Mouse (Mus musculus) heart, postnatal 4 days (tissue): Measurements from ENCODE around the gene Plekhj1. TPM values are rescaled to one million over a fixed set of nuclear protein-coding genes. Genes with fewer than 3 reads are reported as not detected.

ENCODE experiments used
- DNase-seq: peaks from one replicate; pipeline ENCODE4 v3.0.0; 2021
- microRNA-seq, 2 experiments: library from miRNA; unstranded; fragments of <30 nt; microRNA quantifications; one replicate each; pipeline ENCODE4 v1.2.0; 2021 to 2022
- total RNA-seq, 2 experiments: library from RNA; stranded (reverse); gene quantifications; 2 replicates each; pipeline ENCODE4 v1.2.3; 2021

Plekhj1 gene
- total RNA-seq, 2 experiments from 2014 or later, result 36.2 to 37.1 TPM

DNA sequence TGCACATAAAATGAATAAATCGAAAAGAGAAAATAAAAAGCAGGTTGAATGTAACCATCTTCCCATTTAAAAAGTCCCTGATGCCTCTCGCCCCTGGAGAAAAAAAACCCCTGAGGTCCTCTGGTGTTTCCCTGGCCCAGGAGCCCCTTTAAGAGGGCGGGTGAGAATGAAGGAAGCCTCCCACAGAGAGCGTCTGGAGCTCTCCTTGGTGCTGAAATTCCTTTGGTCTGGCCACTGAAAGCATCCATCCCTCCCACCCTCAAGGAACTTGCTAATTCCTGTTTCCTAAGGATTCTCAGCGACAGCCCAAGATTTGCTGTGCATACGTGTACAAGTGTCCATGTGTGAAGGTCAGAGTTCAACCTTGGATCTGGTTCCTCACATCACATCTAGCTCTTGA is 49.8 kb downstream of the Plekhj1 start:
- peak; percentile 83 for DNase-seq

DNA sequence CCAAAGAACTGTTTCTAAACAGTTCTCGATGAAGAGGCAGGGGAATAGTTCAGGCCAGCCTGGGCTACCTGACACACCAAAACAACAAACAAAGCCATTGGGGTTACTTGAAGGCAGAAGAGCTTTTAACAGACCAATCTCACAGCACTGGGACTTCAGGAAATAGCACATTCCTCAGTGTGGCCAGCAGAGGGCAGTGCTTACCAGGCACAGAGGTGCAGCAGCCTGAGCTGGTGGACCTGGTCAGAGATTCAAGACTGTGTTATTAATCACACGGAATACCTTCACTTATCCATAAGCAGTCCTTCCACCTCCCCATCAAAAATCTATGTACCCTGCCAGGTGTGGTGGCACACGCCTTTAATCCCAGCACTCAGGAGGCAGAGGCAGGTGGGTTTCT is 51.0 kb downstream of the Plekhj1 start:
- DNase-seq, result peak; percentile 88

Small RNA genes lying within 50 kb of the gene (microRNA-seq; reads per million reads assigned to microRNA genes)
- 4.1 to 5.3 reads per million in 2 experiments for gene Mir1982

Other genes starting within 250 kb of the Plekhj1 start
- gene Rexo1, start 237.1 kb downstream of the Plekhj1 start, total RNA-seq, result 10 to 100 TPM; 22.4 to 26.2 TPM
- 10 to 100 TPM in 1 of 2 experiments, 1 to 10 TPM in 1; 9.6 to 10.4 TPM for gene Klf16, start 221.3 kb downstream of the Plekhj1 start, total RNA-seq
- 10 to 100 TPM; 93.6 to 95.0 TPM for gene Abhd17a, start 208.3 kb downstream of the Plekhj1 start, total RNA-seq
- 10 to 100 TPM; 27.0 to 30.4 TPM for gene Scamp4, start 195.8 kb downstream of the Plekhj1 start, total RNA-seq
- gene Adat3, start 195.7 kb downstream of the Plekhj1 start, total RNA-seq, result 1 to 10 TPM; 2.6 to 2.9 TPM
- 1 to 10 TPM in 1 of 2 experiments, under 1 TPM in 1; 0.79 to 1.2 TPM for gene Gm49322, start 192.6 kb downstream of the Plekhj1 start, total RNA-seq
- 100 to 1,000 TPM; 142 to 162 TPM for gene Csnk1g2, start 175.8 kb downstream of the Plekhj1 start, total RNA-seq
- gene Btbd2, start 141.6 kb downstream of the Plekhj1 start, total RNA-seq, result 10 to 100 TPM; 42.2 to 42.4 TPM
- gene Mknk2, start 120.5 kb downstream of the Plekhj1 start, total RNA-seq, result 100 to 1,000 TPM; 105 TPM
- 10 to 100 TPM; 12.5 to 13.0 TPM for gene Mob3a, start 96.6 kb downstream of the Plekhj1 start, total RNA-seq
- gene Izumo4, start 96.4 kb downstream of the Plekhj1 start, total RNA-seq, result 1 to 10 TPM; 3.2 to 4.6 TPM
- 10 to 100 TPM; 47.8 to 53.8 TPM for gene Ap3d1, start 56.4 kb downstream of the Plekhj1 start, total RNA-seq
- 10 to 100 TPM; 75.6 to 76.8 TPM for gene Dot1l, start 43.4 kb downstream of the Plekhj1 start, total RNA-seq
- gene Sf3a2, start 428 bp downstream of the Plekhj1 start, total RNA-seq, result 10 to 100 TPM; 46.0 to 51.7 TPM
- 1 to 10 TPM in 1 of 2 experiments, under 1 TPM in 1; 0.61 to 1.0 TPM for gene Amh, start 6.6 kb upstream of the Plekhj1 start, total RNA-seq
- gene Jsrp1, start 14.9 kb upstream of the Plekhj1 start, total RNA-seq, result 1 to 10 TPM in 1 of 2 experiments, under 1 TPM in 1; 0.62 to 1.6 TPM
- 1,000 to 10,000 TPM; 1,002 to 1,049 TPM for gene Oaz1, start 28.0 kb upstream of the Plekhj1 start, total RNA-seq
- gene Lingo3, start 45.4 kb upstream of the Plekhj1 start, total RNA-seq, result 1 to 10 TPM; 1.8 to 2.5 TPM
- 10 to 100 TPM; 29.9 to 35.0 TPM for gene Lsm7, start 56.6 kb upstream of the Plekhj1 start, total RNA-seq
- 10 to 100 TPM; 23.4 to 24.8 TPM for gene Sppl2b, start 56.6 kb upstream of the Plekhj1 start, total RNA-seq
- gene Tmprss9, start 73.2 kb upstream of the Plekhj1 start, total RNA-seq, result not detected
- 100 to 1,000 TPM; 162 to 169 TPM for gene Timm13, start 102.3 kb upstream of the Plekhj1 start, total RNA-seq
- gene Lmnb2, start 119.6 kb upstream of the Plekhj1 start, total RNA-seq, result 10 to 100 TPM; 15.5 to 17.2 TPM
- gene Gadd45b, start 131.4 kb upstream of the Plekhj1 start, total RNA-seq, result 1 to 10 TPM; 6.4 to 9.5 TPM
- gene Gng7, start 216.3 kb upstream of the Plekhj1 start, total RNA-seq, result under 1 TPM; 0.38 to 0.47 TPM
- gene Diras1, start 227.0 kb upstream of the Plekhj1 start, total RNA-seq, result not detected
- gene Slc39a3, start 238.8 kb upstream of the Plekhj1 start, total RNA-seq, result 1 to 10 TPM; 7.6 to 7.8 TPM